In the genomic region with DNA sequence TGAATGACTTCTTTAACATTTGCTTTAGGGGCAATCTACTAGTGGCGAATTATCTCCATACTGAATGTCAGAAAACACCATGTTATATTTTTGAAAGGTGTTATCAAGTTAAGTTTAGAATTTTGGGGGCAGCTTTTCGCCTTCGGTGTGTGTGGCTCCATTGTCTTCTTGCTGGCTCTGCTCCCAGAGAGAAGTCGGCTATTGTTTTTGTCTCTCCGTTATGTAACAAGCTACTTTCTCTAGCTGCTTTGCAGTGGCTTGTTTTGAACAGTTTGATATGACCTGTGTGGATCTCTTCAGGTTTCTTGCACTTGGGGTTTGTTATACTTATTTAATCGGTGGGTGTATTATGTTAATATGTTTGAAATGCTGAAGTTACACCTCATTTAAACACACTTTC, we compare ENCODE assay signal across 36 mouse cellular contexts. TPM values are rescaled to one million over a fixed set of nuclear protein-coding genes. Genes with fewer than 3 reads are reported as not detected.
DNase-seq lines count a peak whose midpoint lies in the region; ATAC-seq lines count a peak whose summit lies in the region.
"Had no signal": no experiment of that assay in that cellular context is flagged by ENCODE, and none has a peak within 500 bp of the region (broad histone marks: within the 10 kb centered on the region; RNA-seq: fewer than 3 reads in every experiment).

No protein-coding gene starts in this region.

- H3K27ac ChIP-seq in heart, embryonic 11.5 days (ENCODE audit: low read depth, low read length), result no peak overlapping the region
- no peak overlapping the region for H3K27ac ChIP-seq in midbrain, embryonic 11.5 days (ENCODE audit: low read depth, low read length)
- no peak overlapping the region for H3K27ac ChIP-seq in midbrain, embryonic 16.5 days (ENCODE audit: low read length)
- H3K27ac ChIP-seq: embryonic facial prominence, embryonic 10.5 days; embryonic facial prominence, embryonic 15.5 days; forebrain, embryonic 12.5 days; hindbrain, embryonic 12.5 days; hindbrain, postnatal 0 days; intestine, embryonic 15.5 days; liver, embryonic 14.5 days; midbrain, embryonic 13.5 days; stomach, embryonic 15.5 days had no signal

- WGBS in heart, embryonic 11.5 days (ENCODE audit: insufficient replicate concordance), result 60% methylated on average over 6 of the region's 6 CpGs
- 78% methylated on average over 6 of the region's 6 CpGs for WGBS in midbrain, embryonic 11.5 days
- 63% methylated on average over 6 of the region's 6 CpGs for WGBS in midbrain, embryonic 16.5 days

- H3K9me3 ChIP-seq in heart, embryonic 11.5 days (replicated peaks; ENCODE audit: control insufficient read depth, low read length), result no peaks in the 10 kb centered on the region
- no peaks in the 10 kb centered on the region for H3K9me3 ChIP-seq in midbrain, embryonic 11.5 days (ENCODE audit: control insufficient read depth, low read length)
- no peaks in the 10 kb centered on the region for H3K9me3 ChIP-seq in midbrain, embryonic 16.5 days (replicated peaks; ENCODE audit: control insufficient read depth, low read length, poor library complexity, severe bottlenecking)
- H3K9me3 ChIP-seq: embryonic facial prominence, embryonic 10.5 days; embryonic facial prominence, embryonic 15.5 days; forebrain, embryonic 12.5 days; hindbrain, embryonic 12.5 days; intestine, embryonic 15.5 days; megakaryocyte, embryonic 14.5 days; midbrain, embryonic 13.5 days; stomach, embryonic 15.5 days had no signal

- H3K4me2 ChIP-seq in heart, embryonic 11.5 days, result no peak overlapping the region
- no peak overlapping the region for H3K4me2 ChIP-seq in midbrain, embryonic 11.5 days
- no peak overlapping the region for H3K4me2 ChIP-seq in midbrain, embryonic 16.5 days (ENCODE audit: low read length)
- H3K4me2 ChIP-seq: embryonic facial prominence, embryonic 15.5 days; forebrain, embryonic 12.5 days; hindbrain, embryonic 12.5 days; intestine, embryonic 15.5 days; lung, embryonic 14.5 days; midbrain, embryonic 13.5 days; stomach, embryonic 15.5 days had no signal

- intact Hi-C loops in heart, postnatal 10 days (cut with DNase I), result no loop called here
- intact Hi-C loops in heart, postnatal 25 days (cut with DNase I), result no loop called here

- H3K27me3 ChIP-seq in heart, embryonic 11.5 days (ENCODE audit: control insufficient read depth, insufficient read depth, low read length), result no peaks in the 10 kb centered on the region
- H3K27me3 ChIP-seq in midbrain, embryonic 11.5 days (ENCODE audit: control insufficient read depth, insufficient read depth, low read length), result no peaks in the 10 kb centered on the region
- H3K27me3 ChIP-seq in midbrain, embryonic 16.5 days (ENCODE audit: control insufficient read depth, insufficient read depth, low read depth, low read length), result no peaks in the 10 kb centered on the region
- H3K27me3 ChIP-seq: embryonic facial prominence, embryonic 15.5 days; hindbrain, embryonic 12.5 days; intestine, embryonic 15.5 days; midbrain, embryonic 13.5 days; stomach, embryonic 15.5 days had no signal

- peak; percentile 91 for DNase-seq in heart, adult 11 months
- DNase-seq in heart, postnatal 10 days, result peak; percentile 12 to 30
- DNase-seq in heart, postnatal 25 days (ENCODE audit: low spot score), result no peak
- DNase-seq in midbrain, embryonic 11.5 days (ENCODE audit: low spot score, missing footprints), result peak; percentile 39
- DNase-seq in thymus, postnatal 36 days, result no peak
- DNase-seq: adrenal gland, postnatal 14 days; cerebellum, adult 2 months; cerebellum, postnatal 25 days; forebrain, postnatal 0 days; gastrocnemius, postnatal 14 days; liver; lung, embryonic 14.5 days; right cerebral cortex, postnatal 14 days; thymus, adult 18-20 months; thymus, postnatal 25 days had no signal

- H3K4me1 ChIP-seq in heart, embryonic 11.5 days (ENCODE audit: control insufficient read depth, insufficient read depth, low read length), result peaks cover 6% of the 10 kb centered on the region
- H3K4me1 ChIP-seq in midbrain, embryonic 11.5 days (ENCODE audit: control insufficient read depth, insufficient read depth, low read length), result peaks cover 3% of the 10 kb centered on the region; the same call in 1 of the 2 replicates
- H3K4me1 ChIP-seq in midbrain, embryonic 16.5 days (ENCODE audit: control insufficient read depth, insufficient read depth, low read length), result peaks cover 4% of the 10 kb centered on the region; the same call in 1 of the 2 replicates
- H3K4me1 ChIP-seq: stomach, embryonic 15.5 days had no signal

- H3K4me3 ChIP-seq in heart, embryonic 11.5 days (ENCODE audit: low read depth, low read length), result no peak overlapping the region
- no peak overlapping the region for H3K4me3 ChIP-seq in midbrain, embryonic 11.5 days (ENCODE audit: low read depth, low read length)
- no peak overlapping the region for H3K4me3 ChIP-seq in midbrain, embryonic 16.5 days (ENCODE audit: low read depth, low read length)
- H3K4me3 ChIP-seq: embryonic facial prominence, embryonic 10.5 days; embryonic facial prominence, embryonic 15.5 days; forebrain, embryonic 12.5 days; hindbrain, embryonic 12.5 days; intestine, embryonic 15.5 days; megakaryocyte, embryonic 14.5 days; midbrain, embryonic 13.5 days; stomach, embryonic 15.5 days had no signal

- H3K36me3 ChIP-seq in heart, embryonic 11.5 days (ENCODE audit: control insufficient read depth, insufficient read depth, low read length), result no peaks in the 10 kb centered on the region
- no peaks in the 10 kb centered on the region for H3K36me3 ChIP-seq in midbrain, embryonic 11.5 days (ENCODE audit: control insufficient read depth, insufficient read depth, low read length)
- no peaks in the 10 kb centered on the region for H3K36me3 ChIP-seq in midbrain, embryonic 16.5 days (ENCODE audit: control insufficient read depth, insufficient read depth, low read length)
- H3K36me3 ChIP-seq: embryonic facial prominence, embryonic 10.5 days; embryonic facial prominence, embryonic 15.5 days; forebrain, embryonic 12.5 days; hindbrain, embryonic 12.5 days; intestine, embryonic 15.5 days; midbrain, embryonic 13.5 days; stomach, embryonic 15.5 days had no signal

- no peak overlapping the region for H3K9ac ChIP-seq in heart, embryonic 11.5 days (ENCODE audit: low read depth, low read length)
- no peak overlapping the region for H3K9ac ChIP-seq in midbrain, embryonic 11.5 days (ENCODE audit: low read length)
- H3K9ac ChIP-seq in midbrain, embryonic 16.5 days (ENCODE audit: low read depth, low read length), result no peak overlapping the region
- H3K9ac ChIP-seq: embryonic facial prominence, embryonic 15.5 days; forebrain, embryonic 12.5 days; forebrain, postnatal 0 days; hindbrain, embryonic 12.5 days; intestine, embryonic 15.5 days; liver, embryonic 14.5 days; lung, embryonic 14.5 days; midbrain, embryonic 13.5 days; stomach, embryonic 15.5 days had no signal

- no peak for ATAC-seq in heart, embryonic 11.5 days (replicated peaks; ENCODE audit: insufficient number of reproducible peaks, low FRiP score, low TSS enrichment)
- ATAC-seq in midbrain, embryonic 11.5 days (ENCODE audit: low FRiP score), result no peak
- no peak for ATAC-seq in midbrain, embryonic 16.5 days
- ATAC-seq: forebrain, postnatal 0 days; hindbrain, postnatal 0 days; intestine, embryonic 15.5 days; midbrain, embryonic 13.5 days had no signal

RNA-seq across cellular contexts. Expression of a gene that starts 1.2 kb away (rescaled TPM):
- not detected in 2 replicates for polyA plus RNA-seq in heart, embryonic 11.5 days (2014; fragmentation: Nextera tagmentation; extraction: Ambion mirVana)
- total RNA-seq in heart, postnatal 10 days (2021), result not detected
- not detected for total RNA-seq in heart, postnatal 25 days (2021)
- polyA plus RNA-seq in midbrain, embryonic 11.5 days (2014; fragmentation: Nextera tagmentation; extraction: Ambion mirVana), result not detected in 2 replicates
- polyA plus RNA-seq in midbrain, embryonic 16.5 days (2015; fragmentation: Nextera tagmentation; extraction: Ambion mirVana), result not detected in 2 replicates
- total RNA-seq: adrenal gland, postnatal 14 days; forebrain, postnatal 0 days; gastrocnemius, postnatal 14 days; granulocyte monocyte progenitor cell, adult 5-6 weeks; hindbrain, postnatal 0 days; layer of hippocampus, adult 18-20 months; layer of hippocampus, postnatal 10 days; left cerebral cortex, adult 18-20 months; left cerebral cortex, postnatal 14 days; monocyte, adult 5-6 weeks had no signal
- polyA plus RNA-seq: embryonic facial prominence, embryonic 10.5 days; forebrain, embryonic 12.5 days; forebrain, postnatal 0 days; heart, postnatal 0 days; hindbrain, embryonic 12.5 days; hindbrain, postnatal 0 days; intestine, embryonic 15.5 days; limb, embryonic 11.5 days; liver, embryonic 14.5 days; lung, embryonic 14.5 days; midbrain, embryonic 13.5 days; neural tube, embryonic 14.5 days; stomach, embryonic 15.5 days had no signal

RNA-seq across cellular contexts. Expression of a gene that starts 22.9 kb away (rescaled TPM):
- 22.0 and 22.8 TPM in 2 replicates for polyA plus RNA-seq in heart, embryonic 11.5 days (2014; fragmentation: Nextera tagmentation; extraction: Ambion mirVana)
- total RNA-seq in heart, postnatal 10 days (2021), result 10 to 100 TPM; 33.8 to 38.0 TPM
- total RNA-seq in heart, postnatal 25 days (2021), result 10 to 100 TPM; 24.8 to 29.0 TPM
- 91.9 and 110 TPM in 2 replicates for polyA plus RNA-seq in midbrain, embryonic 11.5 days (2014; fragmentation: Nextera tagmentation; extraction: Ambion mirVana)
- polyA plus RNA-seq in midbrain, embryonic 16.5 days (2015; fragmentation: Nextera tagmentation; extraction: Ambion mirVana), result 30.3 and 33.6 TPM in 2 replicates

RNA-seq across cellular contexts. Expression of a gene that starts 28.0 kb away (rescaled TPM):
- polyA plus RNA-seq in heart, embryonic 11.5 days (2014; fragmentation: Nextera tagmentation; extraction: Ambion mirVana), result 0.48 and 1.0 TPM in 2 replicates
- 1 to 10 TPM in 1 of 2 experiments, under 1 TPM in 1; 0.82 to 1.7 TPM for total RNA-seq in heart, postnatal 10 days (2021)
- total RNA-seq in heart, postnatal 25 days (2021), result 1 to 10 TPM; 3.3 to 3.9 TPM
- 1.0 and 1.5 TPM in 2 replicates for polyA plus RNA-seq in midbrain, embryonic 11.5 days (2014; fragmentation: Nextera tagmentation; extraction: Ambion mirVana)
- polyA plus RNA-seq in midbrain, embryonic 16.5 days (2015; fragmentation: Nextera tagmentation; extraction: Ambion mirVana), result 0.16 and 1.0 TPM in 2 replicates
- total RNA-seq: granulocyte monocyte progenitor cell, adult 5-6 weeks; hindbrain, postnatal 0 days; monocyte, adult 5-6 weeks had no signal

RNA-seq across cellular contexts. Expression of a gene that starts 58.9 kb away (rescaled TPM):
- polyA plus RNA-seq in heart, embryonic 11.5 days (2014; fragmentation: Nextera tagmentation; extraction: Ambion mirVana), result 57.5 and 58.3 TPM in 2 replicates
- 10 to 100 TPM; 52.7 to 57.9 TPM for total RNA-seq in heart, postnatal 10 days (2021)
- total RNA-seq in heart, postnatal 25 days (2021), result 10 to 100 TPM; 31.2 to 41.2 TPM
- 50.4 and 52.8 TPM in 2 replicates for polyA plus RNA-seq in midbrain, embryonic 11.5 days (2014; fragmentation: Nextera tagmentation; extraction: Ambion mirVana)
- 78.0 and 79.7 TPM in 2 replicates for polyA plus RNA-seq in midbrain, embryonic 16.5 days (2015; fragmentation: Nextera tagmentation; extraction: Ambion mirVana)

Comparison
In these comparisons a context has a peak if more than half of its experiments do, and no peak if none do; other contexts are left out.
1. DNase-seq: peak in heart, adult 11 months (single experiment), heart, postnatal 10 days (2 of 2) and midbrain, embryonic 11.5 days (single experiment); none in heart, postnatal 25 days (single experiment) and thymus, postnatal 36 days (0 of 2).